Mouse (Mus musculus): ENCODE data around the gene Copg2. TPM values are rescaled to one million over a fixed set of nuclear protein-coding genes. Genes with fewer than 3 reads are reported as not detected.

Copg2 gene
- total RNA-seq, 2 experiments from 2014 or later: 7.0 to 12.6 TPM

GRCm38 (mm10) chr6:30736372-30736762 is 160.2 kb downstream of the Copg2 start:
- no peak for ATAC-seq (replicated peaks; ENCODE audit: low FRiP score, poor library complexity, severe bottlenecking)

GRCm38 (mm10) chr6:30735728-30736371 is 160.7 kb downstream of the Copg2 start:
- no peak for ATAC-seq (replicated peaks; ENCODE audit: low FRiP score, poor library complexity, severe bottlenecking)

GRCm38 (mm10) chr6:30734988-30735727 is 161.4 kb downstream of the Copg2 start:
- ATAC-seq (replicated peaks; ENCODE audit: low FRiP score, poor library complexity, severe bottlenecking): no peak

GRCm38 (mm10) chr6:30734465-30734864 is 162.1 kb downstream of the Copg2 start:
- no peak for ATAC-seq (replicated peaks; ENCODE audit: low FRiP score, poor library complexity, severe bottlenecking)

GRCm38 (mm10) chr6:30732571-30733130 is 163.9 kb downstream of the Copg2 start:
- ATAC-seq (replicated peaks; ENCODE audit: low FRiP score, poor library complexity, severe bottlenecking): no peak

GRCm38 (mm10) chr6:30730301-30730971 is 166.2 kb downstream of the Copg2 start:
- no peak for ATAC-seq (replicated peaks; ENCODE audit: low FRiP score, poor library complexity, severe bottlenecking)

- no peak for ATAC-seq (replicated peaks; ENCODE audit: low FRiP score, poor library complexity, severe bottlenecking)
These were observed 173.3 kb downstream of the Copg2 start, which contains the start of gene Mest for GRCm38 (mm10) chr6:30723331-30723730. Gene Mest (plus strand): TSS chr6:30723547.

- no peak for ATAC-seq (replicated peaks; ENCODE audit: low FRiP score, poor library complexity, severe bottlenecking)
These were observed 174.0 kb downstream of the Copg2 start for GRCm38 (mm10) chr6:30722385-30723164.

- no peak for ATAC-seq (replicated peaks; ENCODE audit: low FRiP score, poor library complexity, severe bottlenecking)
These were observed 179.8 kb downstream of the Copg2 start for GRCm38 (mm10) chr6:30716796-30717195.

- ATAC-seq (replicated peaks; ENCODE audit: low FRiP score, poor library complexity, severe bottlenecking): no peak
These were observed 181.6 kb downstream of the Copg2 start for GRCm38 (mm10) chr6:30714891-30715471.

GRCm38 (mm10) chr6:30713896-30714295 is 182.7 kb downstream of the Copg2 start:
- ATAC-seq (replicated peaks; ENCODE audit: low FRiP score, poor library complexity, severe bottlenecking): no peak

GRCm38 (mm10) chr6:30713455-30713854 is 183.1 kb downstream of the Copg2 start:
- no peak for ATAC-seq (replicated peaks; ENCODE audit: low FRiP score, poor library complexity, severe bottlenecking)

GRCm38 (mm10) chr6:30712484-30712883 is 184.1 kb downstream of the Copg2 start:
- no peak for ATAC-seq (replicated peaks; ENCODE audit: low FRiP score, poor library complexity, severe bottlenecking)

- ATAC-seq (replicated peaks; ENCODE audit: low FRiP score, poor library complexity, severe bottlenecking): no peak
These were observed 185.2 kb downstream of the Copg2 start for GRCm38 (mm10) chr6:30711365-30711763.

- no peak for ATAC-seq (replicated peaks; ENCODE audit: low FRiP score, poor library complexity, severe bottlenecking)
These were observed 185.9 kb downstream of the Copg2 start for GRCm38 (mm10) chr6:30710371-30711364.

GRCm38 (mm10) chr6:30709115-30709514 is 187.5 kb downstream of the Copg2 start:
- no peak for ATAC-seq (replicated peaks; ENCODE audit: low FRiP score, poor library complexity, severe bottlenecking)

- no peak for ATAC-seq (replicated peaks; ENCODE audit: low FRiP score, poor library complexity, severe bottlenecking)
These were observed 192.5 kb downstream of the Copg2 start for GRCm38 (mm10) chr6:30703977-30704602.

GRCm38 (mm10) chr6:30703476-30703875 is 193.1 kb downstream of the Copg2 start:
- ATAC-seq (replicated peaks; ENCODE audit: low FRiP score, poor library complexity, severe bottlenecking): no peak
